Mouse (Mus musculus): ENCODE measurements around the gene Ecm1. TPM values are rescaled to one million over a fixed set of nuclear protein-coding genes. Genes with fewer than 3 reads are reported as not detected.
A peak's percentile ranks its signal among the peaks of the same experiment; 100 is the strongest.
"Not testable (repeated sequence)": the region's sequence is repeated elsewhere in the genome, so short reads cannot be mapped to it uniquely, and the experiment has no call there.

The Ecm1 gene
- polyA plus RNA-seq, 1 experiment from 2014 or later, result 4.4 TPM

- Histone ChIP-seq H3K9me3 (no peaks in the 10 kb centered on the region), H3K9ac (replicated peaks) (no peak overlapping the region), H3K4me1 (replicated peaks) (peaks cover 17% of the 10 kb centered on the region), H3K27ac (peak overlapping the region; percentile 86; the same call in 1 of the 2 replicates), H3K36me3 (no peaks in the 10 kb centered on the region), H3K27me3 (no peaks in the 10 kb centered on the region), H3K4me2 (no peak overlapping the region; the same call in 1 of the 2 replicates), H3K4me3 (replicated peaks) (no peak overlapping the region)
- ATAC-seq (ENCODE audit: insufficient number of reproducible peaks, insufficient read depth, low FRiP score, low TSS enrichment, low read depth), result no peak
- WGBS, result 76% methylated on average over 2 of the region's 2 CpGs
These were observed 38.3 kb downstream of the Ecm1 start for GRCm38 (mm10) chr3:95701085-95701484.

GRCm38 (mm10) chr3:95700233-95700681 is 39.1 kb downstream of the Ecm1 start:
- Histone ChIP-seq H3K4me3 (replicated peaks) (no peak overlapping the region), H3K27ac (no peak overlapping the region), H3K9ac (replicated peaks) (no peak overlapping the region), H3K4me1 (replicated peaks) (peaks cover 23% of the 10 kb centered on the region), H3K27me3 (no peaks in the 10 kb centered on the region), H3K9me3 (no peaks in the 10 kb centered on the region), H3K36me3 (no peaks in the 10 kb centered on the region), H3K4me2 (no peak overlapping the region)
- WGBS, result 67% methylated on average over 6 of the region's 6 CpGs
- ATAC-seq (ENCODE audit: insufficient number of reproducible peaks, insufficient read depth, low FRiP score, low TSS enrichment, low read depth), result no peak

- no peak overlapping the region for H3K9ac ChIP-seq (replicated peaks)
- ATAC-seq (ENCODE audit: insufficient number of reproducible peaks, insufficient read depth, low FRiP score, low TSS enrichment, low read depth), result no peak
- H3K27ac ChIP-seq, result no peak overlapping the region
- H3K4me2 ChIP-seq, result no peak overlapping the region
- WGBS, result 97% methylated on average over 4 of the region's 4 CpGs
- H3K4me1 ChIP-seq (replicated peaks), result peaks cover 23% of the 10 kb centered on the region
- no peaks in the 10 kb centered on the region for H3K27me3 ChIP-seq
- no peak overlapping the region for H3K4me3 ChIP-seq (replicated peaks)
- H3K9me3 ChIP-seq, result no peaks in the 10 kb centered on the region
- no peaks in the 10 kb centered on the region for H3K36me3 ChIP-seq
These were observed 41.1 kb downstream of the Ecm1 start for GRCm38 (mm10) chr3:95698286-95698685.

- H3K4me1 ChIP-seq (replicated peaks), result peaks cover 17% of the 10 kb centered on the region
These were observed 43.0 kb downstream of the Ecm1 start for GRCm38 (mm10) chr3:95696360-95696759.

GRCm38 (mm10) chr3:95695796-95696195 is 43.6 kb downstream of the Ecm1 start:
- peak overlapping the region; percentile 31; the same call in 1 of the 2 replicates for H3K9ac ChIP-seq (replicated peaks)
- H3K9me3 ChIP-seq, result 0 out of 2 replicates have a peak, but pooled peaks cover 4% of the 10 kb centered on the region
- peaks cover 14% of the 10 kb centered on the region; the same call in 1 of the 2 replicates for H3K4me1 ChIP-seq (replicated peaks)
- no peak overlapping the region for H3K4me3 ChIP-seq (replicated peaks)
- H3K27ac ChIP-seq, result no peak overlapping the region
- no peak overlapping the region for H3K4me2 ChIP-seq
- peaks cover 6% of the 10 kb centered on the region; the same call in 1 of the 2 replicates for H3K36me3 ChIP-seq
- H3K27me3 ChIP-seq, result no peaks in the 10 kb centered on the region
- 43% methylated on average over 3 of the region's 3 CpGs for WGBS
- no peak for ATAC-seq (ENCODE audit: insufficient number of reproducible peaks, insufficient read depth, low FRiP score, low TSS enrichment, low read depth)

More at GRCm38 (mm10) chr3:95696360-95696759, 43.0 kb downstream of the Ecm1 start:
- no peak overlapping the region for H3K27ac ChIP-seq
- no peaks in the 10 kb centered on the region for H3K27me3 ChIP-seq
- no peak for ATAC-seq (ENCODE audit: insufficient number of reproducible peaks, insufficient read depth, low FRiP score, low TSS enrichment, low read depth)
- H3K9me3 ChIP-seq, result 0 out of 2 replicates have a peak, but pooled peaks cover under 1% of the 10 kb centered on the region
- no peak overlapping the region for H3K9ac ChIP-seq (replicated peaks)
- no peak overlapping the region for H3K4me2 ChIP-seq
- peaks cover 2% of the 10 kb centered on the region; the same call in 1 of the 2 replicates for H3K36me3 ChIP-seq
- WGBS, result 21% methylated on average over 7 of the region's 7 CpGs
- H3K4me3 ChIP-seq (replicated peaks), result no peak overlapping the region

- no peaks in the 10 kb centered on the region for H3K27me3 ChIP-seq
- H3K9ac ChIP-seq (replicated peaks), result no peak overlapping the region
- no peak for ATAC-seq (ENCODE audit: insufficient number of reproducible peaks, insufficient read depth, low FRiP score, low TSS enrichment, low read depth)
- H3K4me3 ChIP-seq (replicated peaks), result no peak overlapping the region
- no peak overlapping the region for H3K27ac ChIP-seq
- H3K4me1 ChIP-seq (replicated peaks), result peaks cover 14% of the 10 kb centered on the region; the same call in 1 of the 2 replicates
- H3K9me3 ChIP-seq, result 0 out of 2 replicates have a peak, but pooled peaks cover 4% of the 10 kb centered on the region
- 86% methylated on average over 11 of the region's 11 CpGs for WGBS
- no peak overlapping the region for H3K4me2 ChIP-seq
- peaks cover 6% of the 10 kb centered on the region; the same call in 1 of the 2 replicates for H3K36me3 ChIP-seq
These were observed 44.3 kb downstream of the Ecm1 start for GRCm38 (mm10) chr3:95694808-95695703.

GRCm38 (mm10) chr3:95693821-95694807 is 45.3 kb downstream of the Ecm1 start:
- no peak overlapping the region for H3K27ac ChIP-seq
- peaks cover 14% of the 10 kb centered on the region; the same call in 1 of the 2 replicates for H3K4me1 ChIP-seq (replicated peaks)
- no peak overlapping the region for H3K9ac ChIP-seq (replicated peaks)
- ATAC-seq (ENCODE audit: insufficient number of reproducible peaks, insufficient read depth, low FRiP score, low TSS enrichment, low read depth), result no peak
- WGBS, result 78% methylated on average over 11 of the region's 11 CpGs
- 0 out of 2 replicates have a peak, but pooled peaks cover 4% of the 10 kb centered on the region for H3K9me3 ChIP-seq
- no peak overlapping the region for H3K4me2 ChIP-seq
- H3K27me3 ChIP-seq, result no peaks in the 10 kb centered on the region
- H3K36me3 ChIP-seq, result peaks cover 6% of the 10 kb centered on the region; the same call in 1 of the 2 replicates
- H3K4me3 ChIP-seq (replicated peaks), result no peak overlapping the region

GRCm38 (mm10) chr3:95692677-95693076 is 46.7 kb downstream of the Ecm1 start:
- no peak for ATAC-seq (ENCODE audit: insufficient number of reproducible peaks, insufficient read depth, low FRiP score, low TSS enrichment, low read depth)
- no peak overlapping the region for H3K9ac ChIP-seq (replicated peaks)
- H3K36me3 ChIP-seq, result peaks cover 6% of the 10 kb centered on the region; the same call in 1 of the 2 replicates
- H3K27ac ChIP-seq, result no peak overlapping the region
- WGBS, result 76% methylated on average over 6 of the region's 6 CpGs
- peaks cover 27% of the 10 kb centered on the region for H3K4me1 ChIP-seq (replicated peaks)
- no peaks in the 10 kb centered on the region for H3K27me3 ChIP-seq
- no peak overlapping the region for H3K4me3 ChIP-seq (replicated peaks)
- 0 out of 2 replicates have a peak, but pooled peaks cover 4% of the 10 kb centered on the region for H3K9me3 ChIP-seq
- no peak overlapping the region for H3K4me2 ChIP-seq

GRCm38 (mm10) chr3:95690552-95690951 is 48.8 kb downstream of the Ecm1 start:
- not testable (repeated sequence) for H3K36me3 ChIP-seq; H3K4me2 ChIP-seq; H3K9me3 ChIP-seq; H3K9ac ChIP-seq (replicated peaks); ATAC-seq (ENCODE audit: insufficient number of reproducible peaks, insufficient read depth, low FRiP score, low TSS enrichment, low read depth); H3K4me3 ChIP-seq (replicated peaks); H3K27me3 ChIP-seq; H3K27ac ChIP-seq
- 93% methylated on average over 2 of the region's 2 CpGs for WGBS
- H3K4me1 ChIP-seq (replicated peaks), result peaks cover 31% of the 10 kb centered on the region

GRCm38 (mm10) chr3:95689940-95690339 is 49.4 kb downstream of the Ecm1 start:
- H3K27ac ChIP-seq, result no peak overlapping the region
- H3K27me3 ChIP-seq, result peaks cover 9% of the 10 kb centered on the region; the same call in 1 of the 2 replicates

More at GRCm38 (mm10) chr3:95689940-95690339, 49.4 kb downstream of the Ecm1 start:
- Histone ChIP-seq H3K4me1 (replicated peaks) (peaks cover 31% of the 10 kb centered on the region), H3K9me3 (0 out of 2 replicates have a peak, but pooled peaks cover 4% of the 10 kb centered on the region), H3K4me2 (no peak overlapping the region), H3K4me3 (replicated peaks) (no peak overlapping the region), H3K36me3 (peaks cover 6% of the 10 kb centered on the region; the same call in 1 of the 2 replicates), H3K9ac (replicated peaks) (no peak overlapping the region)
- 48% methylated on average over 2 of the region's 2 CpGs for WGBS
- ATAC-seq (ENCODE audit: insufficient number of reproducible peaks, insufficient read depth, low FRiP score, low TSS enrichment, low read depth), result no peak

All from limb, embryonic 12.5 days (tissue).